Mouse (Mus musculus) E14TG2a.4 (cell line): ENCODE measurements around the gene Tbx3.

Experiments
- H3K27me3 ChIP-seq: 2 replicates; pipeline ENCODE4 v1.6.1; 2014; ENCODE audit warnings: low read length, control low read depth; ENCODE audit not compliant: insufficient read depth
- H3K36me3 ChIP-seq: 2 replicates; pipeline ENCODE4 v1.6.1; 2014; ENCODE audit warnings: low read length, control low read depth; ENCODE audit not compliant: insufficient read depth
- H3K4me1 ChIP-seq: replicated peaks from 2 replicates; pipeline ENCODE4 v1.6.1; 2014; ENCODE audit warnings: low read depth, low read length, control low read depth
- H3K4me3 ChIP-seq: replicated peaks from 2 replicates; pipeline ENCODE4 v1.5.1; 2014; ENCODE audit warnings: mild to moderate bottlenecking, low read length
- H3K9me3 ChIP-seq: 2 replicates; pipeline ENCODE4 v1.6.1; 2014; ENCODE audit warnings: low read length, control low read depth
- CTCF ChIP-seq: conservative IDR thresholded peaks from 2 replicates; pipeline ENCODE4 v1.5.1; 2014; ENCODE audit warnings: low read length
- NANOG ChIP-seq: IDR thresholded peaks from 2 replicates; pipeline ENCODE4 v1.6.1; 2014; ENCODE audit warnings: borderline replicate concordance, low read length, mixed read lengths
- POU5F1 ChIP-seq: IDR thresholded peaks from 2 replicates; pipeline ENCODE4 v1.6.1; 2014; ENCODE audit warnings: low read length, borderline replicate concordance

Tbx3 gene

GRCm38 (mm10) chr5:119633581-119633980, 36.9 kb upstream of the Tbx3 start:
- Histone ChIP-seq H3K36me3 (no peaks in the 10 kb centered on the region), H3K4me3 (no peak overlapping the region), H3K4me1 (peaks cover 67% of the 10 kb centered on the region), H3K9me3 (no peaks in the 10 kb centered on the region), H3K27me3 (peaks cover 5% of the 10 kb centered on the region; the same call in 1 of the 2 replicates)
- TF ChIP-seq POU5F1 (no peak), NANOG (no peak), CTCF (no peak)

GRCm38 (mm10) chr5:119634861-119635260, 35.6 kb upstream of the Tbx3 start:
- H3K4me3 ChIP-seq: no peak overlapping the region
- H3K36me3 ChIP-seq: no peaks in the 10 kb centered on the region
- peaks cover 56% of the 10 kb centered on the region for H3K4me1 ChIP-seq
- TF ChIP-seq POU5F1 (no peak), NANOG (no peak), CTCF (no peak)
- 0 out of 2 replicates have a peak, but pooled peaks cover 5% of the 10 kb centered on the region for H3K27me3 ChIP-seq
- H3K9me3 ChIP-seq: no peaks in the 10 kb centered on the region

GRCm38 (mm10) chr5:119638300-119638699, 32.2 kb upstream of the Tbx3 start:
- Histone ChIP-seq H3K9me3 (no peaks in the 10 kb centered on the region), H3K27me3 (peaks cover 21% of the 10 kb centered on the region; the same call in 1 of the 2 replicates), H3K4me1 (peaks cover 57% of the 10 kb centered on the region), H3K36me3 (no peaks in the 10 kb centered on the region), H3K4me3 (no peak overlapping the region)
- TF ChIP-seq CTCF (no peak), POU5F1 (no peak), NANOG (no peak)

GRCm38 (mm10) chr5:119641094-119641493, 29.4 kb upstream of the Tbx3 start:
- TF ChIP-seq CTCF: no peak
- TF ChIP-seq POU5F1: no peak
- no peak for TF ChIP-seq NANOG
- H3K36me3 ChIP-seq: no peaks in the 10 kb centered on the region
- peak overlapping the region; percentile 32 for H3K4me3 ChIP-seq
- H3K9me3 ChIP-seq: no peaks in the 10 kb centered on the region
- peaks cover 21% of the 10 kb centered on the region; the same call in 1 of the 2 replicates for H3K27me3 ChIP-seq
- H3K4me1 ChIP-seq: peaks cover 38% of the 10 kb centered on the region

- H3K27me3 ChIP-seq: peaks cover 21% of the 10 kb centered on the region; the same call in 1 of the 2 replicates
- TF ChIP-seq POU5F1: no peak
- no peak for TF ChIP-seq CTCF
- no peak for TF ChIP-seq NANOG
- no peaks in the 10 kb centered on the region for H3K36me3 ChIP-seq
- no peaks in the 10 kb centered on the region for H3K9me3 ChIP-seq
- peak overlapping the region; percentile 32 for H3K4me3 ChIP-seq
- peaks cover 34% of the 10 kb centered on the region for H3K4me1 ChIP-seq
Observed at GRCm38 (mm10) chr5:119641714-119642113, 28.8 kb upstream of the Tbx3 start.

- Histone ChIP-seq H3K4me3 (no peak overlapping the region), H3K9me3 (no peaks in the 10 kb centered on the region), H3K27me3 (peaks cover 27% of the 10 kb centered on the region), H3K4me1 (peaks cover 23% of the 10 kb centered on the region), H3K36me3 (no peaks in the 10 kb centered on the region)
- no peak for TF ChIP-seq NANOG
- no peak for TF ChIP-seq POU5F1
- no peak for TF ChIP-seq CTCF
Observed at GRCm38 (mm10) chr5:119646965-119647364, 23.5 kb upstream of the Tbx3 start.

GRCm38 (mm10) chr5:119651135-119651965, 19.1 kb upstream of the Tbx3 start:
- Histone ChIP-seq H3K4me1 (peaks cover 33% of the 10 kb centered on the region), H3K4me3 (no peak overlapping the region; the same call in 1 of the 2 replicates), H3K9me3 (no peaks in the 10 kb centered on the region), H3K36me3 (no peaks in the 10 kb centered on the region), H3K27me3 (peaks cover 44% of the 10 kb centered on the region)
- TF ChIP-seq CTCF (no peak), POU5F1 (no peak)

- Histone ChIP-seq H3K27me3 (peaks cover 76% of the 10 kb centered on the region), H3K36me3 (no peaks in the 10 kb centered on the region), H3K4me3 (peak overlapping the region; percentile 52), H3K4me1 (peaks cover 66% of the 10 kb centered on the region), H3K9me3 (no peaks in the 10 kb centered on the region)
- TF ChIP-seq NANOG: no peak
- TF ChIP-seq POU5F1: no peak
- no peak for TF ChIP-seq CTCF
Observed at GRCm38 (mm10) chr5:119656354-119656753, 14.1 kb upstream of the Tbx3 start.

GRCm38 (mm10) chr5:119656856-119657255, 13.6 kb upstream of the Tbx3 start:
- peaks cover 65% of the 10 kb centered on the region for H3K4me1 ChIP-seq
- no peaks in the 10 kb centered on the region for H3K36me3 ChIP-seq
- H3K4me3 ChIP-seq: peak overlapping the region; percentile 52
- no peak for TF ChIP-seq CTCF
- no peak for TF ChIP-seq POU5F1
- TF ChIP-seq NANOG: no peak
- H3K27me3 ChIP-seq: peaks cover 75% of the 10 kb centered on the region
- H3K9me3 ChIP-seq: no peaks in the 10 kb centered on the region
